Mouse (Mus musculus) kidney, embryonic 15.5 days (tissue): ENCODE measurements around the gene Nelfb. TPM values are rescaled to one million over a fixed set of nuclear protein-coding genes. Genes with fewer than 3 reads are reported as not detected.

ENCODE experiments used
- ATAC-seq: fragments of 200-750 bp; cut with Nextera tagmentation; replicated peaks from 2 replicates; pipeline ENCODE4 v1.8.0; 2017; ENCODE audit warnings: moderate TSS enrichment; ENCODE audit not compliant: low FRiP score
- H3K27ac ChIP-seq: fragments of 300-500 bp; sonication (generic); 2 replicates; pipeline ENCODE4 v1.5.1; 2015; ENCODE audit warnings: mild to moderate bottlenecking, inconsistent platforms
- H3K27me3 ChIP-seq: fragments of 300-500 bp; sonication (generic); 2 replicates; pipeline ENCODE4 v1.6.1; 2015; ENCODE audit warnings: inconsistent platforms
- H3K36me3 ChIP-seq: fragments of 300-500 bp; sonication (generic); 2 replicates; pipeline ENCODE4 v1.6.1; 2015; ENCODE audit warnings: inconsistent platforms
- H3K4me1 ChIP-seq: fragments of 300-500 bp; sonication (generic); 2 replicates; pipeline ENCODE4 v1.6.1; 2015; ENCODE audit warnings: inconsistent platforms
- H3K4me2 ChIP-seq: fragments of 300-500 bp; sonication (generic); 2 replicates; pipeline ENCODE4 v1.6.1; 2015; ENCODE audit warnings: moderate library complexity, mild to moderate bottlenecking, inconsistent platforms
- H3K4me3 ChIP-seq: fragments of 300-500 bp; sonication (generic); replicated peaks from 2 replicates; pipeline ENCODE4 v1.5.1; 2015; ENCODE audit warnings: mild to moderate bottlenecking, inconsistent platforms
- H3K9ac ChIP-seq: fragments of 300-500 bp; sonication (generic); 2 replicates; pipeline ENCODE4 v1.6.1; 2015; ENCODE audit warnings: mild to moderate bottlenecking, inconsistent platforms
- H3K9me3 ChIP-seq: fragments of 300-500 bp; sonication (generic); replicated peaks from 2 replicates; pipeline ENCODE4 v1.6.1; 2016; ENCODE audit warnings: inconsistent platforms
- WGBS: fragments of 180-500 bp; shearing (Covaris S2); methylation state at CpG from one replicate; pipeline ENCODE4 v1.1.7; 2015; ENCODE audit warnings: mixed read lengths; 5-methylcytosine and 5-hydroxymethylcytosine counted together
- polyA plus RNA-seq: library from polyadenylated mRNA; unstranded; fragments of >200 nt; fragmentation: Nextera tagmentation; extraction: Ambion mirVana; gene quantifications from 2 replicates; pipeline ENCODE4 v1.2.1, GENCODE M21; 2015

Gene Nelfb
- polyA plus RNA-seq, 1 experiment from 2014 or later, result 124 TPM

DNA sequence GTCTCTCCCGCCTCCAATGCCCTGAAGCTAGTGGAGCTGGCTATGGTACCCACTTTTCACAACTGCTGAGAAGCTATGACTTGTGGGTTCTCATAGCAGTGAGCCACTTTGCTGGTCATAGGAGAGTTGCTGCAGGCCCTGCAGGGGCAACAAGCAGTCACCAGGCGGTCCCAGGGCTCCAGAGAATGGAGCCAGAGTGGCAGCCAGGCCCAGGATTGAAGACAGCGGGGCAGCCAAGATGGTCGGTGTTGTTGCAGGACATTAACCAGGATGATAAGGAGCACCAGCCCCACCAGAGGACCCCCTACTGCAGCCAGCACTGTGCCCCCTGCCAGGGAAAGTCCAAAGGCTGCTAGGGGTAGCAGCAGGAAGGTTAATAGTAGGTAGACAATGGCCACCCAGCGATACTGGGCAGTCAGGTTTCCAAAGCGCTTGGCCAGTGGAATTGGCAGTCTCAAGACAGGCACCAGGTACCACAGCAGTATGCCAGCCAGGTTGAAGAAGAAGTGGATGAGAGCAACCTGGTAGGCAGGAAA, 17.8 kb upstream of the Nelfb start:
- peak overlapping the region; percentile 55 for H3K4me2 ChIP-seq
- WGBS, result 69% methylated on average over 6 of the region's 6 CpGs
- no peak for ATAC-seq
- H3K9me3 ChIP-seq, result no peaks in the 10 kb centered on the region
- no peak overlapping the region for H3K27ac ChIP-seq
- no peaks in the 10 kb centered on the region for H3K27me3 ChIP-seq
- peaks cover 16% of the 10 kb centered on the region for H3K4me1 ChIP-seq
- no peak overlapping the region for H3K9ac ChIP-seq
- no peaks in the 10 kb centered on the region for H3K36me3 ChIP-seq
- 0 out of 2 replicates have a peak overlapping the region, but pooled peaks have one; percentile 31 for H3K4me3 ChIP-seq

DNA sequence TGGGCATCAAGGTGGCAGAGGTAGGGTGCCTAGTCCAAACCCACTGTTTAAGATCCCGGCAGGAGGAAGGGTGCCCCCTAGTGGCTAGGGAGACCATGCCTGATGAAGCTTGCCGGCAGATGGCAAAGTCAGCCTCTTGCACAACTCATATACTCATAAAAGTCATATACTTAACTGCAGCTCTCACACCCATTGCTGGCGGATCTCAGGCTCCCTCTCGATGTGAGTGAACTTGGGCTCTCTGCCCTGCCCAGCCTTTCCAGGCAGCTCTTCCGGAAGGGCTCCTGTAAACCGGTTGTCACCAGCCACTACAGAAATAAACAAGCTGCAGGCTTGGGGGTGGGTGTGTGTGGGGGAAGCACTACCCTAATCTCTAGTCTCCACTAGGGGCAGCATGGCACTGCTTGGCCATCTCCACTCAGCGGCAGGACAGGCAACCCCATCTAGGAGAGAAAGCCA, 17.2 kb upstream of the Nelfb start:
- peak; percentile 24 for ATAC-seq
- Histone ChIP-seq H3K4me2 (peak overlapping the region; percentile 55), H3K27ac (peak overlapping the region; percentile 85), H3K4me3 (peak overlapping the region; percentile 31), H3K27me3 (no peaks in the 10 kb centered on the region), H3K9me3 (no peaks in the 10 kb centered on the region), H3K4me1 (peaks cover 18% of the 10 kb centered on the region), H3K9ac (0 out of 2 replicates have a peak overlapping the region, but pooled peaks have one; percentile 21), H3K36me3 (no peaks in the 10 kb centered on the region)
- WGBS, result 2% methylated on average over 7 of the region's 7 CpGs

DNA sequence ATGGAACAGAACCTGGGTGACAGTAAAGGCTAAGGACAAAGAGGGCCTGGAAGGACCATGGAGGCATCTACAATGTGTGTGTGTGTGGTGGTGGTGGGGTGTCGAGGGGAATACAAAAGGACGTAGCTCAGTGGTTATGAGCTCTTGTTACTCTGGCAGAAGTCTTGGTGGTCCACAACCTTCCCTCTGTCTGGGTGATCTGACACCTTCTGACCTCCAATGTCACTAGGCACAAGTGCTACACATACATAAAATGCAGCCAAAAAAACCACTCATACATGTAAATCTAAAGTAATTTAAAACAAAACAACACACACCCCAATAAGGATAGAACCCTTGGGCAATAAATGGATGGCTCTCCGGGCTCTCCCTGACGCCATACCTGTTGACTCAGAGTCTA, 16.1 kb upstream of the Nelfb start:
- Histone ChIP-seq H3K27ac (0 out of 2 replicates have a peak overlapping the region, but pooled peaks have one; percentile 85), H3K4me2 (no peak overlapping the region), H3K9ac (no peak overlapping the region), H3K9me3 (no peaks in the 10 kb centered on the region), H3K4me3 (no peak overlapping the region), H3K27me3 (no peaks in the 10 kb centered on the region), H3K36me3 (no peaks in the 10 kb centered on the region), H3K4me1 (peaks cover 25% of the 10 kb centered on the region)
- 90% methylated on average over 4 of the region's 4 CpGs for WGBS
- ATAC-seq, result no peak

DNA sequence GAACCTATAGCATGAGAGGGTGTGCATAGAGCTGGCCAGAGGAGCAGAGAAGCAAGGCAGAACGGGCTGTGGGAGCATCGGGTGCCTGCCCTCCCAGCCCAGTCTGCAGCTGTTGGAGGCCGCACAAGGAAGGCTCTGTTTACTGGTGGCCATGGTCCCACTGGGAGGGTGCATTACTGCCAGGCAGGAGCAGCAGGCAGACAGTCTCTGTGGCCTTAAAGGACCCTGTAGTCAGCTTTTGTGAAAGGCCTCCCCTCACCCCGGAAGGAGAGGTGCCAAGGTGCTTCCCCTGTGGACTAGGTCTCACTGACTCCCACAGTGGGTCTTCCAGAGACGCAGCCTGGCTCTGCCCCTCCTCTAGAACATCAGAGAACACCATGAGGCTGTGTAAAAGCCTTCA, 15.6 kb upstream of the Nelfb start:
- Histone ChIP-seq H3K27ac (no peak overlapping the region), H3K4me1 (peaks cover 25% of the 10 kb centered on the region), H3K36me3 (peaks cover 5% of the 10 kb centered on the region), H3K9me3 (no peaks in the 10 kb centered on the region), H3K4me2 (no peak overlapping the region), H3K9ac (no peak overlapping the region), H3K4me3 (no peak overlapping the region), H3K27me3 (no peaks in the 10 kb centered on the region)
- WGBS, result 85% methylated on average over 5 of the region's 5 CpGs
- no peak for ATAC-seq

DNA sequence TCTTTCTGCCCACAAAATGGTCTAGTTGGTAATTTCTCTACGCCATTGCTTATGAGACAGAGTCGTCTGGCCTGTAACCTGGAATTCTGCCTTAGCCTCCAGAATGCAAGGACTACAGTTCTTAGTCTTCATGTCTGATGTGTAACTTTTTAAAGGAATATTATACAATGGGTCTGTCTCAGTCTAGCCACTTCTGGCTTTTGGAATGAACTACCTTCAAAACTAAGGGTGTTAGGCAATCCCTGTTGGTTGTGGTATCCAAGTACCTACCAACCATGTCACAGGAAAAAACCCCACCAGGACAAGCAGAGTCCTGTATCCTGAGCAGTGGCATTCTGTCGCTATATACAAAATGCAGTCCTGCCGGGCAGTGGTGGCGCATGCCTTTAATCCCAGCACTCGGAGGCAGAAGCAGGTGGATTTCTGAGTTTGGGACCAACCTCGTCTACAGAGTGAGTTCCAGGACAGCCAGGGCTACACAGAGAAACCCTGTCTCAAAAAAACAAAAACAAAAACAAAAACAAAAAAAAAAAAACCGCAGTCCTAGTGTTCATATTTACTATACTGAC, 14.6 kb upstream of the Nelfb start:
- H3K4me3 ChIP-seq, result peak overlapping the region; percentile 72
- H3K36me3 ChIP-seq, result peaks cover 13% of the 10 kb centered on the region
- H3K9ac ChIP-seq, result peak overlapping the region; percentile 55; the same call in 1 of the 2 replicates
- no peaks in the 10 kb centered on the region for H3K27me3 ChIP-seq
- no peaks in the 10 kb centered on the region for H3K9me3 ChIP-seq
- H3K27ac ChIP-seq, result peak overlapping the region; percentile 99
- H3K4me2 ChIP-seq, result peak overlapping the region; percentile 60
- H3K4me1 ChIP-seq, result peaks cover 25% of the 10 kb centered on the region
- ATAC-seq, result no peak
- 80% methylated on average over 8 of the region's 8 CpGs for WGBS

DNA sequence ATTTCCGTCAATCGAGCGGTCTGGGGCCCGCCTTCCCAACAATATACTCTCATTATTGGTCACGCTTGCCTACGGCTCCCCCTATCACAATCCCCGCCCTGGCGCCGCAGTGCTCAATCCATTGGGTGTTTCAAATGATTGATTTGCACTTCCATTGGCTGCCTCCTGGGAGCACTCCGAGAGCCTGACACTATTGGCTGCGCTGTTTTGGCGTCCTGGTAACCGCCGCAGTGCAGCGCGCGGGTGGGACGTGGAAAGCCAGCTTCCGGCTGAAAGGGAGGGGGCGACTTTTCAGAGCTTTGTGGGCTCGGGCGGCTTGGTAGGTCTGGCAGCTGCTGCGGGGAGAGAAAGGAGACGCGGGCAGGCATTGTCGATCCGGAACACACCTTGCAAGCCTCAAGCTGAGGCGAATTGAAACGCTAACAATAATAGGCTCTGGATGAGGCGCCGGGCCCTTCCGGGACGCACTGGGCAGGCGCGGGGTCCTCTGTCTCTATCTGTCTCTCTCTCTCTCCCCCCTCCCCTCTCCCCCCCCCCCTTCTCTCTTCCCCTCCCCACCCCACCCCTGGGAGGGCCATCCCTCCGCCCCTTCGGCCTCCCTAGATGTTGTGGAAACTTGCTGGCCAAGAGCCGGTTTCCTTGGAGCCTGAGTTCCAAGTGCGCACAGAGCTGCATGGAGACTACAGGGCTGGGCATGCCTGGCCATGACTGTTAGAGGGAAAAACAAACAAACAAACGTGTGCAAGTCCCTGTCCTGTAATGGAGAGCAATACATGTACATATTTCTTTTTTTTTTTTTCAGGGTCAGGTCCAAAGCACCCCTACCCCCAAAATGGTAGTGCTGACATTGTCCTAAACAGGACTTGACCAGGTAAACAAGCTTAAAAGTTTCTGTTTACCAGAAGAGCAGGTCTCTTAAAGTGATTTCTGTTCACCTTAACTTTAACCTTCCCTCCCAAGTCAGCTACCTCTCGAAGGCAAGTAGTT, 13.8 kb upstream of the Nelfb start:
- peak overlapping the region; percentile 72 for H3K4me3 ChIP-seq
- H3K9me3 ChIP-seq, result no peaks in the 10 kb centered on the region
- H3K9ac ChIP-seq, result peak overlapping the region; percentile 55
- ATAC-seq, result peak; percentile 96
- peaks cover 13% of the 10 kb centered on the region for H3K36me3 ChIP-seq
- 1% methylated on average over 40 of the region's 41 CpGs for WGBS
- no peaks in the 10 kb centered on the region for H3K27me3 ChIP-seq
- peak overlapping the region; percentile 60 for H3K4me2 ChIP-seq
- H3K27ac ChIP-seq, result peak overlapping the region; percentile 99
- peaks cover 25% of the 10 kb centered on the region for H3K4me1 ChIP-seq

DNA sequence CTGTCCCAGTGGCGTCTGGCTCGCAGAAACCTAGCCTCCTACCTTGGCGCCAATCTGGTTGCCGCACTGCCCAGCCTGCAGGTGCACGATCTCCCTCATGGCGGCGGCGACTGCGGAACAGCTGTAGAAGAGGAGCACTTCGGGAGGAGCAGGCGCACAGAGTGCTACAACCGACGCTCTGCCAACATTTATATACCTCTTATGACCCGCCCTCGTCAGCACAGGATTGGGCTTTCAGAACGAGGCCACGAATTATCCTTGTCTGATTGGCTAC, 13.1 kb upstream of the Nelfb start, which contains the start of gene Tubb4b:
Tubb4b (minus strand) TSS at position 211 of the 274 bp plus-strand sequence.
- Histone ChIP-seq H3K4me1 (peaks cover 25% of the 10 kb centered on the region), H3K9ac (peak within 1 kb of the TSS; percentile 87), H3K27ac (peak within 1 kb of the TSS; percentile 99), H3K4me3 (peak within 1 kb of the TSS; percentile 72), H3K4me2 (peak within 1 kb of the TSS; percentile 88), H3K9me3 (no peaks in the 10 kb centered on the region), H3K27me3 (no peaks in the 10 kb centered on the region), H3K36me3 (peaks cover 13% of the 10 kb centered on the region)
- no peak for ATAC-seq
- WGBS, result under 1% methylated on average over 17 of the region's 17 CpGs

DNA sequence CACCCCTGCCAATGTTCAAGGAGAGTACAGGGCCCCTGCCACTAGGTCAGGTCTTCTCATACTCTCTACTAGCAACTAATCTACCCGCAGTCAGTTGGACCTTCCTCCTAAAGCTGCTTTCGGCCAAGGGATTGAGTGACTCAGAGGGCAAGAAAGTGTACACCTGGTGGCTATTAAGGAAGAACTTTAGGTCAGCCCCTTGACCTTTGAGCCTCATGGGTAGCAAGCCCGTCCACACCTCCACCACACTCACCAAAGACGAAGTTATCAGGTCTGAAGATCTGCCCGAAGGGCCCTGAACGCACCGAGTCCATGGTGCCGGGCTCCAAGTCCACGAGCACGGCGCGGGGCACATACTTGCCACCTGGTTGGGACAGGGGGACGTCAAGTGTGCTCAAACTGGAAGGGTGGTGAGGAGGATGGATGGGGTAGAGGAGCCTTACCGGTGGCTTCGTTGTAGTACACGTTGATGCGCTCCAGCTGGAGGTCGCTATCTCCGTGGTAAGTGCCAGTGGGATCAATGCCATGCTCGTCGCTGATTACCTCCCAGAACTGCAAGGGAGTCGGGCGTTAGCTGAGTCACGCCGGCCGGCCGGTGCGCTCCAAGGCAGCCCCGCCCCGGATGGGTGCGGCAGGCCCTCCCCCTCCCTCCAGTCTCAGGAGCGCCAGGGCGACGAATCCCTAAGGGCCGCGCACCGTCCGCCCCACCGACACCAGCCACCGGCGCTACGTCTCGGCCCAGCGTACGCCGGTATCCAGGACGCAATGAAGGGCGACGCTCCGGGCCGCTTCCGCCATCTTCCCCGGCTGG, 12.6 kb upstream of the Nelfb start:
- WGBS, result 1% methylated on average over 53 of the region's 53 CpGs
- H3K4me1 ChIP-seq, result peaks cover 24% of the 10 kb centered on the region

DNA sequence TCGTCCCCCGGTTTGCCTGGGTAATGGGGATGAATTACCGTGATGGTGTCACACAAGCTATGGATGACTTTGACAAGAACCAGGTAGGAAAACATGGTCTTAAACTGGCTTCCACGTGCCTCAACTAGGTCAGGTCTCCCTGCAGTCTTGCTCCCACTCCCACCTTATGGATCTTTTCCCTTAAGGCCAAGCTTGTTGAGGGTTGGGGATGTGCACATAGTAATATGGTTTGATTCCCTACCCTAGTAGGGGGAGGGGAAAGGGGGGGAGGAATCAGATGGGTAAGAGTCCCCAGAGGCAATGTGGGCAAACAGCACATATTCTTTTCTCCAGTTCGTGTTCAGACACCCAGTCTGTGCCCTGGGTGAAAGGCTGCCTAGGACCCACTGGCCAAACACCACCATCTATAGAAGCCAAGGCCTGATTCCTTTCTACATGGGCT, 10.1 kb upstream of the Nelfb start:
- ATAC-seq, result no peak
- 77% methylated on average over 5 of the region's 5 CpGs for WGBS

More for the DNA sequence above, 12.6 kb upstream of the Nelfb start:
- Histone ChIP-seq H3K4me2 (peak overlapping the region; percentile 88), H3K36me3 (peaks cover 13% of the 10 kb centered on the region), H3K9ac (peak overlapping the region; percentile 87), H3K9me3 (no peaks in the 10 kb centered on the region), H3K27ac (peak overlapping the region; percentile 97), H3K27me3 (no peaks in the 10 kb centered on the region), H3K4me3 (peak overlapping the region; percentile 72)
- peak; percentile 52 for ATAC-seq

DNA sequence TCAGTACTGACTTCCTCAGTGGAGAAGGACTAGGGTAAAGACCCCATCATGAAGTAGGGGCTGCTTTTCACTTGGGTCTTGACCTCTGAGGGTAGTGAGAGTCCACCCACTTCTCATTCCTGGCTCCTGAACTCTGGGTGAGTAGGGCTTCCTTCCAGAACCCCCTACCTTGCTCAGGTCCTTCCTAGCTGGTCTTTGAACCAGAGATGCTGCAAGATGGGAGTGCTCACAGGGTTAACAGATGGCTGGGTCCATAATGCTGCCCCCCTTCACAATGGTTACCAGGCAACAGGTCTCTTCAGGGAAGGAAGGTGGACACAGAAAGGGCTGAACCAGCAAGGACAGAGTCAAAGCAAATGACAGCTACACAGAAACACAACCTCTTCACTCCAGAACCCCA, 7.2 kb upstream of the Nelfb start, which contains the start of gene Fam166a:
Fam166a (plus strand) TSS at position 301 of the 400 bp plus-strand sequence.
- Histone ChIP-seq H3K27ac (no peak within 1 kb of the TSS), H3K4me2 (no peak within 1 kb of the TSS), H3K4me3 (no peak within 1 kb of the TSS), H3K27me3 (no peaks in the 10 kb centered on the region), H3K4me1 (peaks cover 6% of the 10 kb centered on the region), H3K9ac (no peak within 1 kb of the TSS), H3K36me3 (peaks cover 13% of the 10 kb centered on the region), H3K9me3 (no peaks in the 10 kb centered on the region)
- ATAC-seq, result no peak

More for the DNA sequence above, 10.1 kb upstream of the Nelfb start:
- Histone ChIP-seq H3K27me3 (no peaks in the 10 kb centered on the region), H3K4me3 (no peak overlapping the region), H3K9me3 (no peaks in the 10 kb centered on the region), H3K4me2 (no peak overlapping the region), H3K9ac (no peak overlapping the region), H3K4me1 (peaks cover 18% of the 10 kb centered on the region), H3K36me3 (peaks cover 13% of the 10 kb centered on the region), H3K27ac (no peak overlapping the region)

DNA sequence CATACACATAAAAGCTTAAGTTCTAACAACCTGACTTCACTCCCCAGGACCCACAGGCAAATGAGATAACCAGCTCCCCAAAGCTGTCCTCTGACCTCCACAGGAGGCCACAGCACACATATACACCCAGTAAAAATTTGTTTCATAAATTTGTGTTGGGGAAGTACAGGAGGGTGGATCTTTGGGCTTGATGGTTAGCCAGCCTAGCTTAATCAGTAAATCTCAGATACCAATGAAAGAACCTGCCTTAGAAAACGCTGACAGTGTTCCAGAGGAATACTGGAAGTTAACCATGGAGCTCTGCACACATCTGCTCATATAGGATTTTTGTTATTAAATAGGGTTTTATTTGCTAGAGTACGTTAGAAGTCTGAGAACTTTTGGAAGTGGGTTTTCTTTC, 6.4 kb upstream of the Nelfb start:
- no peak for ATAC-seq
- Histone ChIP-seq H3K36me3 (peaks cover 13% of the 10 kb centered on the region), H3K4me1 (no peaks in the 10 kb centered on the region), H3K4me2 (no peak overlapping the region), H3K27ac (no peak overlapping the region), H3K9me3 (no peaks in the 10 kb centered on the region), H3K4me3 (no peak overlapping the region), H3K9ac (no peak overlapping the region), H3K27me3 (no peaks in the 10 kb centered on the region)
- 58% methylated on average over 2 of the region's 2 CpGs for WGBS
